ENCODE assay signal across 13 mouse cellular contexts in genomic region chr11:119811022-119811421, GRCm38 (mm10).
DNase-seq lines count a peak whose midpoint lies in the region; ATAC-seq and TF ChIP-seq lines count a peak whose summit lies in the region.
"Had no signal": no experiment of that assay in that cellular context is flagged by ENCODE, and none has a peak within 500 bp of the region (broad histone marks: within the 10 kb centered on the region; RNA-seq: fewer than 3 reads in every experiment).

No protein-coding gene starts in this region.

- no peak for TF ChIP-seq CTCF in hindbrain, postnatal 0 days (IDR thresholded peaks at IDR 0.05; ENCODE audit: low read depth)

- H3K27me3 ChIP-seq in hindbrain, postnatal 0 days (ENCODE audit: insufficient read depth, low read length) = no peaks in the 10 kb centered on the region
- no peaks in the 10 kb centered on the region for H3K27me3 ChIP-seq in hindbrain, embryonic 11.5 days (ENCODE audit: control insufficient read depth, insufficient read depth, low read length)
- H3K27me3 ChIP-seq: CH12.LX; limb, embryonic 15.5 days; midbrain, embryonic 13.5 days had no signal

- H3K4me1 ChIP-seq in hindbrain, postnatal 0 days (ENCODE audit: insufficient read depth, low read length) = no peaks in the 10 kb centered on the region
- no peaks in the 10 kb centered on the region for H3K4me1 ChIP-seq in hindbrain, embryonic 11.5 days (replicated peaks; ENCODE audit: control insufficient read depth, insufficient read depth, low read length)

- no peak for DNase-seq in hindbrain, postnatal 0 days (ENCODE audit: low spot score)
- DNase-seq in hindbrain, embryonic 11.5 days (ENCODE audit: low spot score) = no peak
- DNase-seq in right cerebral cortex, adult 18-20 months = peak; percentile 90
- DNase-seq in right cerebral cortex, postnatal 4 days = no peak
- peak; percentile 47 to 81 for DNase-seq in left cerebral cortex, adult 8-10 months (ENCODE audit: low spot score in 2 of 2)
- DNase-seq in skeletal muscle tissue, adult 2 months (ENCODE audit: low read depth, low spot score) = peak; percentile 61
- DNase-seq in B cell, adult 2 months = no peak
- DNase-seq in cerebellum, postnatal 25 days = no peak
- DNase-seq: heart, postnatal 14 days; thymus, postnatal 4 days had no signal

- no peak overlapping the region for H3K9ac ChIP-seq in hindbrain, postnatal 0 days (replicated peaks; ENCODE audit: low read length)
- no peak overlapping the region for H3K9ac ChIP-seq in hindbrain, embryonic 11.5 days (ENCODE audit: low read depth, low read length)
- H3K9ac ChIP-seq: limb, embryonic 15.5 days; midbrain, embryonic 13.5 days had no signal

- no peaks in the 10 kb centered on the region for H3K9me3 ChIP-seq in hindbrain, postnatal 0 days (ENCODE audit: low read length)
- H3K9me3 ChIP-seq in hindbrain, embryonic 11.5 days (ENCODE audit: control insufficient read depth, low read length) = no peaks in the 10 kb centered on the region
- H3K9me3 ChIP-seq: limb, embryonic 15.5 days; midbrain, embryonic 13.5 days had no signal

- no peak overlapping the region for H3K4me3 ChIP-seq in hindbrain, postnatal 0 days (ENCODE audit: low read length)
- no peak overlapping the region for H3K4me3 ChIP-seq in hindbrain, embryonic 11.5 days (ENCODE audit: low read depth, low read length)
- H3K4me3 ChIP-seq: limb, embryonic 15.5 days; midbrain, embryonic 13.5 days had no signal

- peaks cover 5% of the 10 kb centered on the region; the same call in 1 of the 2 replicates for H3K36me3 ChIP-seq in hindbrain, postnatal 0 days (ENCODE audit: insufficient read depth, low read length)
- H3K36me3 ChIP-seq in hindbrain, embryonic 11.5 days (ENCODE audit: control insufficient read depth, insufficient read depth, low read length) = peaks cover 3% of the 10 kb centered on the region; the same call in 1 of the 2 replicates

- ATAC-seq in hindbrain, postnatal 0 days = 0 out of 2 replicates have a peak, but pooled peaks have one; percentile 32
- no peak for ATAC-seq in hindbrain, embryonic 11.5 days (ENCODE audit: low FRiP score)
- ATAC-seq: midbrain, embryonic 13.5 days had no signal

- H3K4me2 ChIP-seq in hindbrain, postnatal 0 days (ENCODE audit: low read depth, low read length) = no peak overlapping the region
- no peak overlapping the region for H3K4me2 ChIP-seq in hindbrain, embryonic 11.5 days (replicated peaks; ENCODE audit: low read depth, low read length)
- H3K4me2 ChIP-seq: limb, embryonic 15.5 days; midbrain, embryonic 13.5 days had no signal

- no peak overlapping the region for H3K27ac ChIP-seq in hindbrain, postnatal 0 days
- no peak overlapping the region for H3K27ac ChIP-seq in hindbrain, embryonic 11.5 days (ENCODE audit: low read depth, low read length)
- H3K27ac ChIP-seq: limb, embryonic 15.5 days; midbrain, embryonic 13.5 days had no signal

- WGBS in hindbrain, postnatal 0 days = 71% methylated on average over 8 of the region's 8 CpGs
- WGBS in hindbrain, embryonic 11.5 days = 86% methylated on average over 8 of the region's 8 CpGs

Comparison
In these comparisons a context has a peak if more than half of its experiments do, and no peak if none do; other contexts are left out.
1. DNase-seq: peak in right cerebral cortex, adult 18-20 months (single experiment), left cerebral cortex, adult 8-10 months (2 of 2) and skeletal muscle tissue, adult 2 months (single experiment); none in hindbrain, postnatal 0 days (single experiment), hindbrain, embryonic 11.5 days (single experiment), right cerebral cortex, postnatal 4 days (single experiment), B cell, adult 2 months (0 of 2) and cerebellum, postnatal 25 days (0 of 2).